Mouse (Mus musculus) MEL (cell line): ENCODE results near the gene Tmed3. TPM values are rescaled to one million over a fixed set of nuclear protein-coding genes. Genes with fewer than 3 reads are reported as not detected.

Experiments used
- DNase-seq: peaks from one replicate; pipeline ENCODE4 v3.0.0; 2011; ENCODE audit warnings: low read depth, low spot score
- H3K27ac ChIP-seq: 2 replicates; pipeline ENCODE4 v1.5.1; 2012; ENCODE audit warnings: low read depth, mild to moderate bottlenecking, control low read depth, low read length, moderate library complexity; ENCODE audit not compliant: control insufficient read depth
- H3K27me3 ChIP-seq, 2 experiments: fragments of 150-350 bp in 1 of 2; sonication (generic) in 1 of 2; 2 replicates each; pipeline ENCODE4 v1.6.1; 2012; ENCODE audit warnings: low read length in 2 of 2, mild to moderate bottlenecking in 2 of 2, improper control_type of control experiment in 1 of 2, moderate library complexity in 1 of 2; ENCODE audit not compliant: insufficient read depth in 2 of 2, control insufficient read depth in 1 of 2
- H3K36me3 ChIP-seq, 2 experiments: 2 replicates each; pipeline ENCODE4 v1.6.1; 2012 to 2014; ENCODE audit warnings: low read length in 2 of 2, improper control_type of control experiment in 1 of 2, inconsistent platforms in 1 of 2, mild to moderate bottlenecking in 1 of 2; ENCODE audit not compliant: insufficient read depth in 2 of 2, control insufficient read depth in 1 of 2
- H3K4me1 ChIP-seq, 2 experiments: fragments of 150-350 bp in 1 of 2; sonication (generic) in 1 of 2; 2 replicates each; pipeline ENCODE4 v1.6.1; 2012; ENCODE audit warnings: low read length in 2 of 2, improper control_type of control experiment in 1 of 2, mild to moderate bottlenecking in 1 of 2; ENCODE audit not compliant: insufficient read depth in 2 of 2, control insufficient read depth in 1 of 2
- H3K4me3 ChIP-seq, 2 experiments: fragments of 150-350 bp in 1 of 2; sonication (generic) in 1 of 2; 2 replicates each; pipeline ENCODE4 v1.5.1; 2012; ENCODE audit warnings: low read depth in 2 of 2, low read length in 2 of 2, mild to moderate bottlenecking in 2 of 2, moderate library complexity in 2 of 2, control low read depth in 1 of 2, improper control_type of control experiment in 1 of 2; ENCODE audit not compliant: control insufficient read depth in 1 of 2, insufficient read depth in 1 of 2
- H3K79me2 ChIP-seq: 2 replicates; pipeline ENCODE4 v1.6.1; 2012; ENCODE audit warnings: mild to moderate bottlenecking, low read length, moderate library complexity; ENCODE audit not compliant: control insufficient read depth, poor library complexity, insufficient read depth
- H3K9ac ChIP-seq: 2 replicates; pipeline ENCODE4 v1.6.1; 2012; ENCODE audit warnings: low read depth, mild to moderate bottlenecking, control low read depth, low read length, moderate library complexity; ENCODE audit not compliant: control insufficient read depth, poor library complexity, severe bottlenecking
- H3K9me3 ChIP-seq: fragments of 150-350 bp; sonication (generic); replicated peaks from 2 replicates; pipeline ENCODE4 v1.6.1; 2012; ENCODE audit warnings: mild to moderate bottlenecking, low read length, improper control_type of control experiment, moderate library complexity; ENCODE audit not compliant: insufficient read depth
- CTCF ChIP-seq, 3 experiments: IDR thresholded peaks in 2 of 3; conservative IDR thresholded peaks in 1 of 3; 2 replicates each; pipeline ENCODE4 v1.5.1; 2011 to 2012; ENCODE audit warnings: low read length in 3 of 3, low read depth in 2 of 3, mild to moderate bottlenecking in 2 of 3, improper control_type of control experiment in 1 of 3, inconsistent platforms in 1 of 3, mixed read lengths in 1 of 3, moderate library complexity in 1 of 3; ENCODE audit not compliant: control insufficient read depth in 1 of 3, insufficient read depth in 1 of 3, poor library complexity in 1 of 3, severe bottlenecking in 1 of 3
- E2F4 ChIP-seq: IDR thresholded peaks from 2 replicates; pipeline ENCODE4 v1.6.1; 2011; ENCODE audit warnings: low read depth, low read length, improper control_type of control experiment, borderline replicate concordance
- ELF1 ChIP-seq: IDR thresholded peaks from 2 replicates; pipeline ENCODE4 v1.6.1; 2014; ENCODE audit warnings: low read depth, mild to moderate bottlenecking, inconsistent platforms, low read length, improper control_type of control experiment, moderate library complexity
- EP300 ChIP-seq, 2 experiments: IDR thresholded peaks; 2 replicates each; pipeline ENCODE4 v1.6.1; 2011; ENCODE audit warnings: improper control_type of control experiment in 2 of 2, low read length in 2 of 2, low read depth in 1 of 2, mild to moderate bottlenecking in 1 of 2
- ETS1 ChIP-seq: IDR thresholded peaks from 2 replicates; pipeline ENCODE4 v1.6.1; 2012; ENCODE audit warnings: low read depth, mild to moderate bottlenecking, inconsistent platforms, low read length, improper control_type of control experiment, moderate library complexity
- HCFC1 ChIP-seq: IDR thresholded peaks from 2 replicates; pipeline ENCODE4 v1.6.1; 2012; ENCODE audit warnings: low read depth, mild to moderate bottlenecking, inconsistent platforms, low read length, improper control_type of control experiment, moderate library complexity
- JUND ChIP-seq: IDR thresholded peaks from 2 replicates; pipeline ENCODE4 v1.6.1; 2011; ENCODE audit warnings: low read depth, mild to moderate bottlenecking, improper control_type of control experiment, low read length
- MAFK ChIP-seq: IDR thresholded peaks from 2 replicates; pipeline ENCODE4 v1.6.1; 2011; ENCODE audit warnings: low read depth, mild to moderate bottlenecking, low read length, improper control_type of control experiment, borderline replicate concordance
- MYC ChIP-seq: IDR thresholded peaks from 2 replicates; pipeline ENCODE4 v1.6.1; 2011; ENCODE audit warnings: low read depth, mild to moderate bottlenecking, low read length, improper control_type of control experiment, moderate library complexity
- NRF1 ChIP-seq: IDR thresholded peaks from 2 replicates; pipeline ENCODE4 v1.6.1; 2014; ENCODE audit warnings: low read depth, mild to moderate bottlenecking, inconsistent platforms, low read length, improper control_type of control experiment, moderate library complexity; ENCODE audit not compliant: poor library complexity, insufficient read depth, severe bottlenecking
- POLR2A ChIP-seq, 2 experiments: IDR thresholded peaks; 2 replicates each; pipeline ENCODE4 v1.6.1; 2011 to 2012; ENCODE audit warnings: low read length in 2 of 2, mild to moderate bottlenecking in 2 of 2, control low read depth in 1 of 2, improper control_type of control experiment in 1 of 2, low read depth in 1 of 2, moderate library complexity in 1 of 2; ENCODE audit not compliant: control insufficient read depth in 1 of 2, insufficient read depth in 1 of 2, poor library complexity in 1 of 2
- RAD21 ChIP-seq: IDR thresholded peaks from 2 replicates; pipeline ENCODE4 v1.6.1; 2011; ENCODE audit warnings: mild to moderate bottlenecking, low read depth, low read length, improper control_type of control experiment
- SIN3A ChIP-seq: IDR thresholded peaks from 2 replicates; pipeline ENCODE4 v1.6.1; 2012; ENCODE audit warnings: low read length, improper control_type of control experiment, inconsistent platforms
- SMC3 ChIP-seq: IDR thresholded peaks from 2 replicates; pipeline ENCODE4 v1.6.1; 2011; ENCODE audit warnings: low read depth, low read length, improper control_type of control experiment
- TBP ChIP-seq: IDR thresholded peaks from 2 replicates; pipeline ENCODE4 v1.8.0; 2011; ENCODE audit warnings: low read depth, low read length, improper control_type of control experiment
- UBTF ChIP-seq: IDR thresholded peaks from 2 replicates; pipeline ENCODE4 v1.6.1; 2012; ENCODE audit warnings: low read depth, mild to moderate bottlenecking, inconsistent platforms, low read length, improper control_type of control experiment, moderate library complexity, borderline replicate concordance; ENCODE audit not compliant: insufficient read depth
- ZC3H11A ChIP-seq: IDR thresholded peaks from 2 replicates; pipeline ENCODE4 v1.6.1; 2012; ENCODE audit warnings: low read depth, mild to moderate bottlenecking, inconsistent platforms, low read length, improper control_type of control experiment
- ZMIZ1 ChIP-seq: IDR thresholded peaks from 2 replicates; pipeline ENCODE4 v1.6.1; 2012; ENCODE audit warnings: low read depth, mild to moderate bottlenecking, inconsistent platforms, low read length, improper control_type of control experiment, moderate library complexity
- ZNF384 ChIP-seq: IDR thresholded peaks from 2 replicates; pipeline ENCODE4 v1.6.1; 2012; ENCODE audit warnings: low read depth, mild to moderate bottlenecking, inconsistent platforms, low read length, improper control_type of control experiment
- polyA plus RNA-seq, 2 experiments: library from polyadenylated mRNA; stranded (reverse) in 1 of 2; unstranded in 1 of 2; fragments of >175 nt in 1 of 2; fragments of >200 nt in 1 of 2; gene quantifications; 2 replicates each; pipeline versions ENCODE4 v1.2.1 to v1.2.4; 2012; ENCODE audit warnings: low replicate concordance in 2 of 2, low read depth in 1 of 2; ENCODE audit not compliant: insufficient read length in 2 of 2, insufficient read depth in 1 of 2, missing spikeins in 1 of 2
- total RNA-seq: library from RNA; depleted of rRNA; stranded (reverse); fragments of 300-350 nt; gene quantifications from 2 replicates; pipeline ENCODE4 v1.2.3, GENCODE M21; 2012

Gene Tmed3
- total and polyA plus RNA-seq, 3 experiments = 76.7 to 102 TPM; not detected in 1

- TF ChIP-seq CTCF (IDR thresholded peaks at IDR 0.05 in 2 of 3, conservative IDR thresholded peaks at IDR 0.05 in 1 of 3; ENCODE audit: control insufficient read depth in 1 of 3, insufficient read depth in 1 of 3, low read depth in 2 of 3, low read length in 3 of 3, poor library complexity in 1 of 3, severe bottlenecking in 1 of 3) (peak; percentile 69 to 77 (median 72)), HCFC1 (no peak), ELF1 (no peak), RAD21 (peak; percentile 72), E2F4 (no peak), SMC3 (peak; percentile 83), TBP (no peak), ZC3H11A (peak; percentile 50), JUND (no peak), MYC (no peak)
- DNase-seq = peak; percentile 64
- H3K27me3 ChIP-seq = no peaks in the 10 kb centered on the region
- H3K4me1 ChIP-seq = no peaks in the 10 kb centered on the region
- H3K9me3 ChIP-seq = no peaks in the 10 kb centered on the region
- no peak overlapping the region for H3K9ac ChIP-seq
- H3K27ac ChIP-seq = no peak overlapping the region
- H3K36me3 ChIP-seq = no peaks in the 10 kb centered on the region
- H3K4me3 ChIP-seq = no peak overlapping the region
- no peaks in the 10 kb centered on the region for H3K79me2 ChIP-seq
These were observed 30.8 kb downstream of the Tmed3 start for GRCm38 (mm10) chr9:89674014-89674618.

- Histone ChIP-seq H3K27ac (no peak overlapping the region), H3K4me1 (no peaks in the 10 kb centered on the region), H3K9me3 (no peaks in the 10 kb centered on the region), H3K4me3 (no peak overlapping the region), H3K79me2 (no peaks in the 10 kb centered on the region)
- TF ChIP-seq POLR2A (IDR thresholded peaks at IDR 0.05; ENCODE audit: control insufficient read depth in 1 of 2, insufficient read depth in 1 of 2, low read depth in 1 of 2, low read length in 2 of 2, poor library complexity in 1 of 2) (no peak), CTCF (IDR thresholded peaks at IDR 0.05 in 2 of 3, conservative IDR thresholded peaks at IDR 0.05 in 1 of 3; ENCODE audit: control insufficient read depth in 1 of 3, insufficient read depth in 1 of 3, low read depth in 2 of 3, low read length in 3 of 3, poor library complexity in 1 of 3, severe bottlenecking in 1 of 3) (no peak), ETS1 (no peak), ZNF384 (no peak), SIN3A (no peak), JUND (no peak), UBTF (no peak), ZMIZ1 (no peak), MAFK (no peak), RAD21 (no peak), EP300 (IDR thresholded peaks at IDR 0.05; ENCODE audit: low read depth in 1 of 2, low read length in 2 of 2) (no peak), NRF1 (no peak)
- TF ChIP-seq, all 39 proteins: peak for 0
- Histone ChIP-seq H3K36me3 (no peaks in the 10 kb centered on the region), H3K27me3 (no peaks in the 10 kb centered on the region), H3K9ac (no peak overlapping the region)
- no peak for DNase-seq
These were observed 31.5 kb downstream of the Tmed3 start for GRCm38 (mm10) chr9:89673402-89673801.
